Mouse (Mus musculus): ENCODE results near the gene Hspa8.
A peak's percentile ranks its signal among the peaks of the same experiment; 100 is the strongest.
"Not testable (repeated sequence)": the region's sequence is repeated elsewhere in the genome, so short reads cannot be mapped to it uniquely, and the experiment has no call there.

The Hspa8 gene

GRCm38 (mm10) chr9:40784374-40784967, 16.3 kb upstream of the Hspa8 start:
- no peak for DNase-seq (ENCODE audit: low spot score)

GRCm38 (mm10) chr9:40785452-40785851, 15.3 kb upstream of the Hspa8 start:
- no peak for DNase-seq (ENCODE audit: low spot score)

GRCm38 (mm10) chr9:40786820-40787219, 14.0 kb upstream of the Hspa8 start:
- DNase-seq (ENCODE audit: low spot score), result not testable (repeated sequence)

- DNase-seq (ENCODE audit: low spot score), result no peak
Measured at GRCm38 (mm10) chr9:40791864-40792633, 8.7 kb upstream of the Hspa8 start.

GRCm38 (mm10) chr9:40793581-40793980, 7.2 kb upstream of the Hspa8 start:
- DNase-seq (ENCODE audit: low spot score), result no peak

- DNase-seq (ENCODE audit: low spot score), result no peak
Measured at GRCm38 (mm10) chr9:40794251-40794650, 6.5 kb upstream of the Hspa8 start.

GRCm38 (mm10) chr9:40794926-40795325, 5.9 kb upstream of the Hspa8 start:
- no peak for DNase-seq (ENCODE audit: low spot score)

- DNase-seq (ENCODE audit: low spot score), result no peak
Measured at GRCm38 (mm10) chr9:40795562-40795961, 5.2 kb upstream of the Hspa8 start.

- DNase-seq (ENCODE audit: low spot score), result no peak
Measured at GRCm38 (mm10) chr9:40796054-40796453, 4.7 kb upstream of the Hspa8 start.

GRCm38 (mm10) chr9:40798247-40798960, 2.4 kb upstream of the Hspa8 start:
- DNase-seq (ENCODE audit: low spot score), result no peak

- no peak for DNase-seq (ENCODE audit: low spot score)
Measured at GRCm38 (mm10) chr9:40799112-40799511, 1.7 kb upstream of the Hspa8 start.

GRCm38 (mm10) chr9:40799837-40800501, 815 bp upstream of the Hspa8 start:
- peak; percentile 86 for DNase-seq (ENCODE audit: low spot score)

- peak; percentile 63 for DNase-seq (ENCODE audit: low spot score)
Measured at GRCm38 (mm10) chr9:40801614-40802532, 1.1 kb downstream of the Hspa8 start.

GRCm38 (mm10) chr9:40802533-40802875, 1.7 kb downstream of the Hspa8 start:
- DNase-seq (ENCODE audit: low spot score), result not testable (repeated sequence)

GRCm38 (mm10) chr9:40804576-40804975, 3.8 kb downstream of the Hspa8 start:
- not testable (repeated sequence) for DNase-seq (ENCODE audit: low spot score)

GRCm38 (mm10) chr9:40805263-40805662, 4.5 kb downstream of the Hspa8 start:
- DNase-seq (ENCODE audit: low spot score), result peak; percentile 86

- DNase-seq (ENCODE audit: low spot score), result peak; percentile 60
Measured at GRCm38 (mm10) chr9:40806440-40807288, 5.9 kb downstream of the Hspa8 start.

- DNase-seq (ENCODE audit: low spot score), result peak; percentile 54
Measured at GRCm38 (mm10) chr9:40807289-40807920, 6.6 kb downstream of the Hspa8 start.

GRCm38 (mm10) chr9:40808061-40808906, 7.5 kb downstream of the Hspa8 start:
- no peak for DNase-seq (ENCODE audit: low spot score)

All from adipocyte (in vitro differentiated cells).